Mouse (Mus musculus) ES-Bruce4 (cell line): Measurements from ENCODE around the gene Cntnap5c.

Experiments used
- CTCF ChIP-seq: IDR thresholded peaks from one replicate; pipeline ENCODE4 v1.8.1; 2011; ENCODE audit warnings: low read depth, low read length
- EP300 ChIP-seq: IDR thresholded peaks from 2 replicates; pipeline ENCODE4 v1.6.1; 2011; ENCODE audit warnings: low read depth, low read length; ENCODE audit not compliant: insufficient read depth
- POLR2A ChIP-seq: IDR thresholded peaks from one replicate; pipeline ENCODE4 v1.8.1; 2011; ENCODE audit warnings: low read length; ENCODE audit not compliant: insufficient read depth

GRCm38 (mm10) chr17:58108335-58108734 is 339.0 kb downstream of the Cntnap5c start:
- TF ChIP-seq POLR2A (no peak), EP300 (no peak), CTCF (no peak)
